Mouse (Mus musculus) lung, postnatal 36 days (tissue): ENCODE results near the gene Hes7.

ENCODE experiments used
- DNase-seq: peaks from one replicate; pipeline ENCODE4 v3.0.0; 2022; ENCODE audit warnings: mixed read lengths

Gene Hes7

GRCm38 (mm10) chr11:69120221-69121000 lies at the start of gene Hes7:
Hes7 (plus strand) TSS chr11:69120404.
- no peak for DNase-seq

GRCm38 (mm10) chr11:69070590-69071222 lies 49.5 kb upstream of the Hes7 start, which contains the start of gene Tmem107:
Tmem107 (plus strand) TSS chr11:69070806.
- DNase-seq, result peak; percentile 97

- no peak for DNase-seq
Measured at GRCm38 (mm10) chr11:69071262-69071661, 48.9 kb upstream of the Hes7 start.

- DNase-seq, result no peak
Measured at GRCm38 (mm10) chr11:69072234-69072633, 48.0 kb upstream of the Hes7 start.

- no peak for DNase-seq
Measured at GRCm38 (mm10) chr11:69072666-69073064, 47.5 kb upstream of the Hes7 start.

- peak; percentile 96 for DNase-seq
Measured at GRCm38 (mm10) chr11:69073065-69073888, 46.9 kb upstream of the Hes7 start.

- no peak for DNase-seq
Measured at GRCm38 (mm10) chr11:69073951-69074775, 46.0 kb upstream of the Hes7 start.

GRCm38 (mm10) chr11:69074776-69075069 lies 45.5 kb upstream of the Hes7 start:
- DNase-seq, result no peak

GRCm38 (mm10) chr11:69075764-69076479 lies 44.3 kb upstream of the Hes7 start:
- no peak for DNase-seq

- DNase-seq, result no peak
Measured at GRCm38 (mm10) chr11:69076572-69076971, 43.6 kb upstream of the Hes7 start.

- DNase-seq, result no peak
Measured at GRCm38 (mm10) chr11:69077316-69077715, 42.9 kb upstream of the Hes7 start.

- DNase-seq, result no peak
Measured at GRCm38 (mm10) chr11:69078041-69078440, 42.2 kb upstream of the Hes7 start.

GRCm38 (mm10) chr11:69078805-69079438 lies 41.3 kb upstream of the Hes7 start:
- DNase-seq, result peak; percentile 66

GRCm38 (mm10) chr11:69080102-69080854 lies 39.9 kb upstream of the Hes7 start:
- DNase-seq, result no peak

GRCm38 (mm10) chr11:69080855-69081222 lies 39.4 kb upstream of the Hes7 start:
- no peak for DNase-seq

- no peak for DNase-seq
Measured at GRCm38 (mm10) chr11:69081613-69082012, 38.6 kb upstream of the Hes7 start.

GRCm38 (mm10) chr11:69085608-69086007 lies 34.6 kb upstream of the Hes7 start:
- no peak for DNase-seq

- DNase-seq, result no peak
Measured at GRCm38 (mm10) chr11:69086390-69086789, 33.8 kb upstream of the Hes7 start.

- DNase-seq, result no peak
Measured at GRCm38 (mm10) chr11:69087082-69087481, 33.1 kb upstream of the Hes7 start.

- no peak for DNase-seq
Measured at GRCm38 (mm10) chr11:69087597-69087996, 32.6 kb upstream of the Hes7 start.
